Mouse (Mus musculus): ENCODE results near the gene Frmd4b. TPM values are rescaled to one million over a fixed set of nuclear protein-coding genes. Genes with fewer than 3 reads are reported as not detected.

The Frmd4b gene
- total and polyA plus RNA-seq, 2 experiments, result 11.9 to 38.0 TPM

- DNase-seq (ENCODE audit: extremely low read depth, low read depth, low spot score), result no peak
- WGBS, result 70% methylated on average over 12 of the region's 12 CpGs
- Histone ChIP-seq H3K27ac (replicated peaks; ENCODE audit: insufficient read depth, low read depth, low read length) (peak overlapping the region; percentile 40), H3K4me1 (ENCODE audit: control insufficient read depth, insufficient read depth, low read length) (peaks cover 45% of the 10 kb centered on the region), H3K36me3 (ENCODE audit: control insufficient read depth, insufficient read depth, low read length) (peaks cover 74% of the 10 kb centered on the region), H3K4me3 (ENCODE audit: insufficient read depth, low read depth, low read length) (no peak overlapping the region), H3K9ac (ENCODE audit: low read depth, low read length) (no peak overlapping the region), H3K79me2 (ENCODE audit: control insufficient read depth, insufficient read depth, low read length) (peaks cover 12% of the 10 kb centered on the region), H3K27me3 (ENCODE audit: control insufficient read depth, insufficient read depth, low read length) (no peaks in the 10 kb centered on the region)
- no peak for TF ChIP-seq POLR2A (IDR thresholded peaks at IDR 0.05; ENCODE audit: extremely low read depth, insufficient read depth, low read length)
- TF ChIP-seq CTCF (IDR thresholded peaks at IDR 0.05; ENCODE audit: low read depth, low read length), result no peak
Measured at GRCm38 (mm10) chr6:97293667-97294569, 323.4 kb downstream of the Frmd4b start.

GRCm38 (mm10) chr6:97292894-97293293 lies 324.4 kb downstream of the Frmd4b start:
- peaks cover 9% of the 10 kb centered on the region for H3K79me2 ChIP-seq (ENCODE audit: control insufficient read depth, insufficient read depth, low read length)
- 86% methylated on average over 5 of the region's 5 CpGs for WGBS

DNA sequence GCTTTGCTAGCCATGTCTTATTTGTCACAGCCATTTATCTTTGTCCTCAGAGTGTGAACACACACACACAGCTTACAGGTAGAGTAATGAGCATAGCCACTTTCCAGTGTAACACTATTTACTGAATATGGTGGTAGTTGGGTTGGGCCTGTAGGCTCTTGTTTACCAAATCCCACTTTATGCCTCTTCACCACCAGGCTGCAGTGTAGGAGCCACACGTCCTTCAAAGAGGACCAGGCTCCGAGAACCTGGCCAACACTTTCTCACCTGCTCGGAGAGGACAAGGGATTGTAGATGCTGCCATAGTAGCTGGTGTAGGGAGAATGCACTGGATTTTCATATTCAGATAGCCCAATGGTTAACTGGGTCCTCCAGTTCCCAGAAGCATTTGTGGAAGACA lies 325.2 kb downstream of the Frmd4b start:
- peak overlapping the region; percentile 8; the same call in 1 of the 2 replicates for H3K9ac ChIP-seq (ENCODE audit: low read depth, low read length)
- no peak for TF ChIP-seq POLR2A (IDR thresholded peaks at IDR 0.05; ENCODE audit: extremely low read depth, insufficient read depth, low read length)
- no peak for TF ChIP-seq CTCF (IDR thresholded peaks at IDR 0.05; ENCODE audit: low read depth, low read length)
- WGBS, result 78% methylated on average over 3 of the region's 3 CpGs
- peaks cover 7% of the 10 kb centered on the region for H3K79me2 ChIP-seq (ENCODE audit: control insufficient read depth, insufficient read depth, low read length)
- H3K4me3 ChIP-seq (ENCODE audit: insufficient read depth, low read depth, low read length), result no peak overlapping the region
- DNase-seq (ENCODE audit: extremely low read depth, low read depth, low spot score), result no peak
- peaks cover 48% of the 10 kb centered on the region for H3K4me1 ChIP-seq (ENCODE audit: control insufficient read depth, insufficient read depth, low read length)
- H3K27ac ChIP-seq (replicated peaks; ENCODE audit: insufficient read depth, low read depth, low read length), result peak overlapping the region; percentile 88
- peaks cover 72% of the 10 kb centered on the region for H3K36me3 ChIP-seq (ENCODE audit: control insufficient read depth, insufficient read depth, low read length)
- H3K27me3 ChIP-seq (ENCODE audit: control insufficient read depth, insufficient read depth, low read length), result no peaks in the 10 kb centered on the region

More at GRCm38 (mm10) chr6:97292894-97293293, 324.4 kb downstream of the Frmd4b start:
- Histone ChIP-seq H3K4me3 (ENCODE audit: insufficient read depth, low read depth, low read length) (no peak overlapping the region), H3K36me3 (ENCODE audit: control insufficient read depth, insufficient read depth, low read length) (peaks cover 72% of the 10 kb centered on the region), H3K27ac (replicated peaks; ENCODE audit: insufficient read depth, low read depth, low read length) (peak overlapping the region; percentile 88), H3K27me3 (ENCODE audit: control insufficient read depth, insufficient read depth, low read length) (no peaks in the 10 kb centered on the region), H3K9ac (ENCODE audit: low read depth, low read length) (peak overlapping the region; percentile 21), H3K4me1 (ENCODE audit: control insufficient read depth, insufficient read depth, low read length) (peaks cover 48% of the 10 kb centered on the region)
- DNase-seq (ENCODE audit: extremely low read depth, low read depth, low spot score), result no peak
- TF ChIP-seq CTCF (IDR thresholded peaks at IDR 0.05; ENCODE audit: low read depth, low read length), result no peak

DNA sequence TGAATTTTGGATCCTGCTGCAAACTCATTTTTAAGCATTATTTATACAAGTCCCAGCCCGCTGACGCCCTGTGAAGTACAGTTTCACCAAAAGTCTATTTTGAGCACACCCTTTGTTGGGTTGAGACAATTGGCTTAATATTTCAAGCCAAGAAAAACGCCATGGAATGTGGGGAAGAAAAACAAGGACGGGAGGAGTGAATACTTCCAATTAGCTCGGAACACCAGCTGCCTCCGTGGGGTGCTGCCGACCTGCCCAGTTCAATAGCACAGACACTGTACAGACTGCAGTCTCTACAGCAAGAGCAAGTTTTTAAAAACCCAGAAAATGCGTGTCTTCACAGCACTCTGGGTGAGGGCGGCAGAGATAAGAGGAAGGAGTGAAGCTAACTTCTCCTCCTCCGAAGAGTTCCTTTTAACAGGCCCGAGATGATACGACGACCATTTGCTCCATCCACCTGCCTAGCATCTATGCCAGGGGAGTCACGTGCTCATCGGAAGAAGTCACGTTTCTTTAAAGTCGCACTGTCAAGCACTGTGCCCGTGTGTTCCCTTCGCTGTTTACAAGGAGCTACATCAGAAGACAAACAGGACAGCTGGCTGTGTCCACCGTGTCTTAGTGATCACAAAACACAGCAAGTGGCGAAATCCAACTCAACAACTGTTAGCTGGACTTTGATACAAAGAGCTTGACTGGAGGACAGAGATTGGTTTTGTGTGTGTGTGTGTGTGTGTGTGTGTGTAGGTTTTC lies 326.0 kb downstream of the Frmd4b start:
- Histone ChIP-seq H3K79me2 (ENCODE audit: control insufficient read depth, insufficient read depth, low read length) (peaks cover 7% of the 10 kb centered on the region), H3K27me3 (ENCODE audit: control insufficient read depth, insufficient read depth, low read length) (no peaks in the 10 kb centered on the region), H3K9ac (ENCODE audit: low read depth, low read length) (peak overlapping the region; percentile 33), H3K4me1 (ENCODE audit: control insufficient read depth, insufficient read depth, low read length) (peaks cover 47% of the 10 kb centered on the region), H3K27ac (replicated peaks; ENCODE audit: insufficient read depth, low read depth, low read length) (peak overlapping the region; percentile 88), H3K4me3 (ENCODE audit: insufficient read depth, low read depth, low read length) (no peak overlapping the region), H3K36me3 (ENCODE audit: control insufficient read depth, insufficient read depth, low read length) (peaks cover 69% of the 10 kb centered on the region)
- 35% methylated on average over 21 of the region's 21 CpGs for WGBS
- TF ChIP-seq POLR2A (IDR thresholded peaks at IDR 0.05; ENCODE audit: extremely low read depth, insufficient read depth, low read length) (no peak), CTCF (IDR thresholded peaks at IDR 0.05; ENCODE audit: low read depth, low read length) (no peak)
- peak; percentile 99 for DNase-seq (ENCODE audit: extremely low read depth, low read depth, low spot score)

GRCm38 (mm10) chr6:97290687-97291086 lies 326.7 kb downstream of the Frmd4b start:
- peaks cover 67% of the 10 kb centered on the region for H3K36me3 ChIP-seq (ENCODE audit: control insufficient read depth, insufficient read depth, low read length)
- peak overlapping the region; percentile 88 for H3K27ac ChIP-seq (replicated peaks; ENCODE audit: insufficient read depth, low read depth, low read length)
- TF ChIP-seq CTCF (IDR thresholded peaks at IDR 0.05; ENCODE audit: low read depth, low read length) (no peak), POLR2A (IDR thresholded peaks at IDR 0.05; ENCODE audit: extremely low read depth, insufficient read depth, low read length) (no peak)
- H3K27me3 ChIP-seq (ENCODE audit: control insufficient read depth, insufficient read depth, low read length), result no peaks in the 10 kb centered on the region
- peaks cover 3% of the 10 kb centered on the region for H3K79me2 ChIP-seq (ENCODE audit: control insufficient read depth, insufficient read depth, low read length)
- no peak overlapping the region for H3K9ac ChIP-seq (ENCODE audit: low read depth, low read length)
- DNase-seq (ENCODE audit: extremely low read depth, low read depth, low spot score), result no peak
- no peak overlapping the region for H3K4me3 ChIP-seq (ENCODE audit: insufficient read depth, low read depth, low read length)
- WGBS, result 66% methylated on average over 3 of the region's 3 CpGs
- peaks cover 45% of the 10 kb centered on the region for H3K4me1 ChIP-seq (ENCODE audit: control insufficient read depth, insufficient read depth, low read length)

Data from liver, adult 2 months (tissue).